Mouse (Mus musculus) kidney, adult 10 weeks (tissue): ENCODE results near the gene Rbbp7. TPM values are rescaled to one million over a fixed set of nuclear protein-coding genes. Genes with fewer than 3 reads are reported as not detected.

ENCODE experiments used
- polyA plus RNA-seq: library from polyadenylated mRNA; stranded (reverse); fragments of 350-450 nt; fragmentation: Illumina TruSeq; extraction: RNeasy Lipid Tissue Mini Kit (QIAGEN cat#74804); gene quantifications from one replicate; pipeline ENCODE4 v1.2.3, GENCODE M21; 2014; ENCODE audit warnings: low read depth, low replicate concordance

The Rbbp7 gene
- polyA plus RNA-seq = 309 TPM

GRCm38 (mm10) chrX:162760115-162760942, at the start of gene Rbbp7:
Gene Rbbp7, plus strand, starts transcription at chrX:162760402.

Other genes starting within 250 kb of the Rbbp7 start
- 80.2 TPM for gene Reps2, start 116.8 kb upstream of the Rbbp7 start, polyA plus RNA-seq
- 32.8 TPM for gene Txlng, start 69.1 kb downstream of the Rbbp7 start, polyA plus RNA-seq
- 245 TPM for gene Syap1, start 128.0 kb downstream of the Rbbp7 start, polyA plus RNA-seq
- 120 TPM for gene Ctps2, start 140.8 kb downstream of the Rbbp7 start, polyA plus RNA-seq
- gene S100g, start 204.2 kb downstream of the Rbbp7 start, polyA plus RNA-seq = 2,500 TPM